Mouse (Mus musculus) fibroblast of lung, adult 2 months (primary cell): ENCODE results near the gene Scn5a.

Source experiments
- DNase-seq: peaks from one replicate; pipeline ENCODE4 v3.0.0-alpha.2; 2011; ENCODE audit warnings: low read depth

Scn5a gene

DNA sequence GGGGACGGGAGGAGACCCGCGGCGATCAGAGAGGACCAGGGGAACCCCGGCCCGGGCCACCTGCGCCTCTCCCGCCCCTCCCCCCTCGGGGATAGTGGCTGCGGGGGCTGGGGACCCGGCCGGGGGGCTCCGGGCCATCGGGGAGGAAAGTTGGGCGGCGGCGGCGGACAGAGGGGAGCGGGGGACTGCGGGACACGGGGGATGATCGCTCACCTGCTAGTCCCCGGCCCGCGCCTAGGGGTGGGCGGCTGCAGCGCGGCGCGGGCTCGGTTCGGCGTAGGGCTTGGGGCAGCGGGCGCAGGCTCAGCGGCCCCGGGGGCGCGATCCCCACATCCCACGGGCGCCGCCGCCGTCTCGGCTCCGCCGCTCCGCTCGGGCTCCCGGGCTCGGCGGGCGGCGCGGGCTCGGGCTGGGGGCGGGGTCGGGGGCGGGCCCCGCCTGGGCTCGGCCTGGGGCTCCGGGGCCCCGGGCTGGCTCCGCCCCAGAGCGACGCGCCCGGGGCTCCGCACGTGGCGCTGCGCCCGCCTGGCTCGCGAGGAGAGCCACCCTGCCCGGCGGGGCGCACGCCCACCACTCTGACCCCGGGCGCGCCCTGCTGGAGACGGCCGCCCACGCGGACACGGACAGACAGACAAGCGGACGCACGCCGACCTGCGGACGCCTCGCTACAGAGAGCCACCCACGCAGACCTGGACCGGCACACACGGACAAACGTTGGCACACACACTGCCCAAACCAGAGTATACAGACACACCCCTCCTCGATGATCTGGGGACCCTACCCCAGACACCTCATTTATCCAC lies at the start of gene Scn5a:
Gene Scn5a, minus strand, starts transcription at position 381 of the 803 bp plus-strand sequence.
- no peak for DNase-seq

DNA sequence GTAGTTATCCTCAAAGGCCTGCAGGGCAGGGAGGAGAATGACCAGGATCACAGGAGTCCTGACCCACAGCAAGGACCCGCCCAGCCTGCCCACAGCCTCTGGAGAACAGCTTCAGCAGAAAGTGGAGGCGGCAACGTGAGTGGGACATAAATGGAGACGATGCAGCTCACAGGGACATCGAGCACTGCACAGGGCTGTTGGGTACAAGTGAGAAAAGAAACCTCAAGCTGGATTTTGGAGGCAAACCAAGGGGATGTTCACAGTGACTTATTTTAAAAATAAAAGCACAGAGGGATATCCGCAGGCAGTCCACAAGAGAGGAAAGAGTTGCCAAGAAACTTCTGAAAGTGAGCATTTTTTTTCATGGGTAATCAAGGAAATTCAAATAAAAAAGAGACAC lies 48.4 kb upstream of the Scn5a start:
- no peak for DNase-seq

- no peak for DNase-seq
Observed at GRCm38 (mm10) chr9:119624151-119624550, 45.3 kb upstream of the Scn5a start.

DNA sequence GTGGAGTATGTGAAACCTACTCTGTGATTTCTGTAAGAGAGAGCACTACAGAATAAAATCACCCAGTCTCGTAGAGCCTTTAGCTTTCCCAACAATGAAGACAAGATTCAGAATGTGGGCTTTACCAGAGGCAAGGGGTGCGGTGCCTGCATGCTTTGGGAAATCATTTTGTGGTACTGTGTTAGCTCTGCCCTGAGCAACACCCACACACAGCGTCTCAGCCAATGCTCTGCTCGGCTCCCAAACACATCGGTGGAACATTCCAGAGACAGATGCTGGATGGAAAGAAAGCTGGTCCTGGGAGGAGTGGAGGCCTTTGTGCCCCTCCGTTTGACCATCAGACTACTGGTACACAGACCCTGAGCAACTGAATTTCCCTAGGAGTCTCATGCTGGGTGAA lies 36.0 kb upstream of the Scn5a start:
- DNase-seq: no peak

DNA sequence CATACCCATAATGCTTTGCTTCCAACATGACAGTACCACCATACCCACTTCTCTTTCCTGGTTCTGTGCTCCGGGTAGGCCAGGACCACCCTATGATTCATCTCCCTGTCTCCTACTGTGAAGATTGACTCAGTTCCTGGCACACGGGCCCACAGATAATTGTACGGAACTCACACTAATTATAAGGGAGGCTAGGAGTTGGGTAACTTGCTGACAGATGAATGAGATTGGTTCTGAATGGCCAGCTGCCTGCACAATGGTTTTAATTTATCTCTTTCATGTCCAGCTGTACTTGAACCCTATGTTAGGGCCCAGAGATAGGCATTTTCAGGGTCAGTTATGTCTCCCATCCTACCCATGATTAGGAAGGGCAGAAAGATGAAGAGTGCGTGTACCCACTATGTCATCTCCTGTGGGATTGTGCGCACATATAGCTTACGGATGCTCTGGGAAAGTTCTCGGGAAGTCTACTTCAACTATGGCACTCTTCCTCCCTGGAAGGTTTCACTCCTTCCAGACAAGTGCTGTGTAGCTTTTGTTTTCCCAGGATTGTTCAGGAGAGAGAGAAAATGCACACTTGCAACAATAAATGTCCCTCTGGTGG lies 31.8 kb upstream of the Scn5a start:
- DNase-seq: no peak

DNA sequence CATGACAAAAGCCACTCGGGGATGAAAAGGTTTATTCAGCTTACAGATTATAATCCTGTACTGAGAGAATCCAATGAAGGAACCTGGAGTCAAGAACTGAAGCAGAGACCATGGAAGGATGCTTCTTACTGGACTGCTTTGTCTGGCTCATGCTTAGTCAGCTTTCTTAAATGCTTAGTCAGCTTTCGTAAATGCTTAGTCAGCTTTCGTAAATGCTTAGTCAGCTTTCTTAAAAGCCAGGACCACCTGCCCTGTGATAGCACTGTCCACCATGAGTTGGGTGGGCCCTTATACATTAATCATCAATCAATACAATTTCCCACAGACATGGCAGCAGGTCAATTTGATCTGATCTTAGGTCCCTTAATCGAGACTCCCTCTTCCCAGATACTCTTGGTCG lies 28.1 kb upstream of the Scn5a start:
- DNase-seq: no peak

GRCm38 (mm10) chr9:119604607-119605006 lies 25.8 kb upstream of the Scn5a start:
- DNase-seq: no peak

- DNase-seq: no peak
Observed at GRCm38 (mm10) chr9:119598501-119598900, 19.7 kb upstream of the Scn5a start.

DNA sequence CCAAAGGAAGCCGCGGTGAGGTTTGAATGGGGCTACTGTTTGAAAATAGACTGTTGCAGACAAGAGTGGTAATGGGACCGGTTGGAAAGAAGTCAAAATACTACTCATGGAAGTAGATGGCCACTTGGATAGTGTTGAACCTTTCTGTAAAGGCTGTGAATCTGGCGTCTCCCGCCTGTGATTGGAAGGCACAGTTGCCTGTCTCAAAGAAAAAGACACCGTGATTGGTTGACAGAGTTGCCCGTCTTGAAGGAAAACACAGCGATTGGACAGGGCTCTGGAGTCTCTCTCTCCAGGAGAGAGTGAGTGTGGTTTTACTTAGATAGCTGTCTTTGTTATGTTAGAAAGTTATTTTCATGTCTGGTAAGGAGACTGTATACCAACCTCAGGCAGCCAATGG lies 18.5 kb upstream of the Scn5a start:
- DNase-seq: no peak

GRCm38 (mm10) chr9:119589592-119589991 lies 10.8 kb upstream of the Scn5a start:
- no peak for DNase-seq

- no peak for DNase-seq
Observed at GRCm38 (mm10) chr9:119588763-119589449, 10.1 kb upstream of the Scn5a start.

- no peak for DNase-seq
Observed at GRCm38 (mm10) chr9:119580668-119581067, 1.9 kb upstream of the Scn5a start.

DNA sequence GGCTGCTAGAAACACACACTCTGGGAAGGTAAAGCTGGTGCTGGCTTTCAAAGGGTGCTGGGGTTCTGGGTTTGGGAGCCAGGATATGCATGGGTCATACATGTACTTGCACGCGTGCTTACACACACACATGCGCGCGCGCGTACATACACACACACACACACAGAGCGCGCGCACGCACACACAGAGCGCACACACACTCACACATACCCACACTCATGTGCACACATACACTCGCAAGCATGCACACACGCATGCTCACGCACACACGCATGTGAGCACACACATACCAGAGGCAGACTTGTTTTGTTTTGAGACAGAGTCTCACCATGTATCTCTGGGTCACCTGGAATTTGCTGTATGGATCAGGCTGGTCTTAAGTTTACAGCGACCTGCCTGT lies 1.4 kb upstream of the Scn5a start:
- no peak for DNase-seq

DNA sequence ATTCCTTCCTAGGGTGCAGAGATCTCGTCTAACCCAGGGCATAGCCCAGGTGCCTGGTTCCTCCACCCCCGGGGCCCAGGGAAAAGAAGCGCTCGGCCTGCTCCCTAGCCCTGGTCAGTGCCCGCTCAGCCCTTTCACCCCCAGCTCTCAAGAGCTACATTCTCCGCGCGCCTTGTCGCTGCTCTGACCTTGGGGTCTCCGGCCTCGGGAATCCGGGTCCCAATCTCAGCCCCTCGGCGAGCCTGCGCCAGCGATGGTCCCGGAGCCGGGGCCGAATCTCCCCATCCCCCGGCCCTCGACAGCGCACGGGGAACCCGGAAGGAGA lies 543 bp downstream of the Scn5a start:
- DNase-seq: no peak

- DNase-seq: no peak
Observed at GRCm38 (mm10) chr9:119576977-119577376, 1.8 kb downstream of the Scn5a start.

GRCm38 (mm10) chr9:119575732-119576131 lies 3.1 kb downstream of the Scn5a start:
- no peak for DNase-seq

- DNase-seq: no peak
Observed at GRCm38 (mm10) chr9:119574366-119574765, 4.5 kb downstream of the Scn5a start.

DNA sequence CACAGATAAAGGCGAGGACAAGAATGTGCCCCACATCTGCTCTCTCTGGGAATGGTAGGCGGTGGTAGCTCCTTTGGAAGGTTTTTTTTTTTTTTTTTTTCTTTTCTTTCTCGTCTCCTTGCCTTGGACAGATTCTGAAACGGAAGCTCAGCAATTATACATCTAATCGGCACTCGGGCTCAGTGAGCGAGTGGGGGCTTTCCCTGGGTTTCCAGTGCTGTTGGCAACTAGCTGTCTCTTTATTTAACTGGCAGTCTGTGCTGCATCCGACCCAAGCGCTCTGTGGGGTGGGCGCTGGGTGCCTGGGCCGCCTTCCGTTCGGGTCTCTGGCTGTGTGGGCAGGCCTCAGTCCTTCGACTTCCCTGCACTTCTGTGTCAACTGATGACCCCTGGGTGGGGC lies 5.8 kb downstream of the Scn5a start:
- DNase-seq: no peak

DNA sequence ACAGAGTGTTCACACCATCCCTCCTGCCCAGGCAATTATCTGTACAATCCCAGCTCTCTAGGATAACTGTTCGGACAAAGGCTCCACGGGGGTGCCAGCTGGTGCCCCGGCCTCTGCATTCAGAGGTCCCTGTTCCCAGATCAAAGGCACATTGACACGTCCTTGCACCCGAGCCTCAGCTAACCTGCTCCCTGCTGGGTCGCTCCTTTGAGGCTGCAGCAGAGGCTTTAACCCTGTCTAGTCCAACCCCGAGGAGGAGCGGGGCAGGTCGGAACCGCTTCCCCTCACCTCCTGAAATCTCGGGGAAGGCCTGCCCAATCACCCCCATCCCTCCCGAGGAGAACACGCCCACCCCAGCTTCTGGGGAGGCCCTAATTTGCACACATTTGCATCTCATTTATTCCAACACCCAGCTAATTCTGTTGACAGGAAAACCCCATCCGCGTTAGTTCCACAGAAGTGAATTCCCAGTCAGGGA lies 7.4 kb downstream of the Scn5a start:
- no peak for DNase-seq

DNA sequence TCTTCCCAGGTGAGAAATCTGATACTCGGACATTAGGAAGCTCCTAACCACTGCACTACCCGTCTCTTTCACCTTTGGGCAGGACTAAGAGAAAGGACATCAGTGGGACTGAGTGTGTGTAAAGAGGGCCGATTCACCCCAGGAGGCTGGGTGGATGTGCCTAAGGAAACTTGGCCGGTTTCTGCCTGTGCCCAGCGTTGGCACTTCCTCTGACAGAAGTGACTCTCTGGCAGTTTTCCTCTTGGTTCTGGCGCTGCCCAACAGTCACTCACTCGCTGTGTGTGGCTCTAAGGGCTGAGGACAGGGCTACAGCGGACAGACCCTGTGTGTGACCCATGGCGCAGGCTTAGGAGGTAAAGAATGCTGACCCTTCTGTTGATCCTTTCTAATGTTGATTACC lies 8.2 kb downstream of the Scn5a start:
- no peak for DNase-seq

- DNase-seq: no peak
Observed at GRCm38 (mm10) chr9:119568732-119569131, 10.1 kb downstream of the Scn5a start.

GRCm38 (mm10) chr9:119567800-119568199 lies 11.0 kb downstream of the Scn5a start:
- DNase-seq: no peak

- DNase-seq: no peak
Observed at GRCm38 (mm10) chr9:119566214-119566613, 12.6 kb downstream of the Scn5a start.
